Mouse (Mus musculus) left cerebral cortex, adult 2 months (tissue): ENCODE results near the gene Gm17190. TPM values are rescaled to one million over a fixed set of nuclear protein-coding genes. Genes with fewer than 3 reads are reported as not detected.
"Not testable (repeated sequence)": the region's sequence is repeated elsewhere in the genome, so short reads cannot be mapped to it uniquely, and the experiment has no call there.

Experiments
- DNase-seq, 2 experiments: peaks; one replicate each; pipeline ENCODE4 v3.0.0; 2021 to 2022; ENCODE audit warnings: low spot score in 2 of 2, mixed read lengths in 1 of 2; ENCODE audit errors: extremely low spot score in 1 of 2
- H3K27ac ChIP-seq: fragments of 200-600 bp; 2 replicates; pipeline ENCODE4 v1.8.1; 2022
- H3K4me3 ChIP-seq: fragments of 200-600 bp; 2 replicates; pipeline ENCODE4 v1.8.1; 2022
- CTCF ChIP-seq: fragments of 200-600 bp; IDR thresholded peaks from 2 replicates; pipeline ENCODE4 v1.8.1; 2022; ENCODE audit warnings: antibody characterized with exemption, mild to moderate bottlenecking, moderate library complexity
- intact Hi-C: fragments of 180-260 bp; cut with DNase I; formaldehyde crosslinking; loops from one replicate; pipeline ENCODE4 v1.15.1; 2025
- long read RNA-seq, 2 experiments: library from polyadenylated mRNA; stranded (forward); transcript quantifications; one replicate each; pipeline ENCODE4 v2.0.0; 2021; ENCODE audit warnings: borderline mapping rate in 2 of 2
- total RNA-seq, 2 experiments: library from RNA; stranded (reverse); gene quantifications; 2 replicates each; pipeline ENCODE4 v1.2.3; 2021

Gene Gm17190
- not detected for total RNA-seq
- long read RNA-seq, experiment 1, result 0 reads
- long read RNA-seq, experiment 2, result 0 reads

DNA sequence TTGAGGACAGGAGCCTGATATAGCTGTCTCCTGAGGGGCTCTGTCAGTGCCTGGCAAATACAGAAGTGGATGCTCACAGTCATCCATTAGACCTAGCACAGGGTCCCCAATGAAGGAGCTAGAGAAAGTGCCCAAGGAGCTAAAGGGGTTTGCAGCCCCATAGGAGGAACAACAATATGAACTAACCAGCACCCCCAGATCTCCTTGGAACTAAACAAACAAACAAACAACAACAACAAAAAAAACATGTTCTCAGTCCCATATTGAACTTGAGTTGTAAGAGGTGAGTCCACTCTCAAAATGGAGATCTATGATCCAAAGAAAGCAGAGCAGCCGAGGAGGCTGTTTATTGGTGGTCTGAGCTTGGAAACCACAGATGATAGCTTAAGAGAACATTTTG, at the start of gene Gm17190:
Gene Gm17190, plus strand, starts transcription at position 301 of the 400 bp plus-strand sequence.
- H3K27ac ChIP-seq, DNase-seq, H3K4me3 ChIP-seq, intact Hi-C loops: not testable (repeated sequence)

DNA sequence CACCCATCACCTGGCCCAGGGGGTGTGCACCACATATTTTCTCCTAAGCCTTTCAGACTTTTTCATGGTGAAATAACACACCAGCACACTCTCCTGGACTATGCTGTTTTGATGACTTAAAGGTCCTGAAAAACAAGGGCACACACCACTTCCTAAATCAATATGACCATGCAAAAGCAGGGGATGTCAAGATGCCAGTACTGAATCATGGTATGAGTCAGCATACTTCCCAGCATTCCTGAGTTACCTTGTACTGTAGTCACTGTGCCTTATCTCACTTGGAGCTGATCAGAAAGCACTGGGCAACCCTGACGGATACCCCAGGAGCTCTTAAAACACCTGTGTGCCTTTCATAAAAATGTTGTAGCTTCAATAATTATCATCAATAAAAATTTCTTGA, 42.3 kb upstream of the Gm17190 start:
- no peak for TF ChIP-seq CTCF
- no peak overlapping the region for H3K27ac ChIP-seq
- H3K4me3 ChIP-seq, result no peak overlapping the region
- no peak for DNase-seq
- intact Hi-C loops, result no loop called here

DNA sequence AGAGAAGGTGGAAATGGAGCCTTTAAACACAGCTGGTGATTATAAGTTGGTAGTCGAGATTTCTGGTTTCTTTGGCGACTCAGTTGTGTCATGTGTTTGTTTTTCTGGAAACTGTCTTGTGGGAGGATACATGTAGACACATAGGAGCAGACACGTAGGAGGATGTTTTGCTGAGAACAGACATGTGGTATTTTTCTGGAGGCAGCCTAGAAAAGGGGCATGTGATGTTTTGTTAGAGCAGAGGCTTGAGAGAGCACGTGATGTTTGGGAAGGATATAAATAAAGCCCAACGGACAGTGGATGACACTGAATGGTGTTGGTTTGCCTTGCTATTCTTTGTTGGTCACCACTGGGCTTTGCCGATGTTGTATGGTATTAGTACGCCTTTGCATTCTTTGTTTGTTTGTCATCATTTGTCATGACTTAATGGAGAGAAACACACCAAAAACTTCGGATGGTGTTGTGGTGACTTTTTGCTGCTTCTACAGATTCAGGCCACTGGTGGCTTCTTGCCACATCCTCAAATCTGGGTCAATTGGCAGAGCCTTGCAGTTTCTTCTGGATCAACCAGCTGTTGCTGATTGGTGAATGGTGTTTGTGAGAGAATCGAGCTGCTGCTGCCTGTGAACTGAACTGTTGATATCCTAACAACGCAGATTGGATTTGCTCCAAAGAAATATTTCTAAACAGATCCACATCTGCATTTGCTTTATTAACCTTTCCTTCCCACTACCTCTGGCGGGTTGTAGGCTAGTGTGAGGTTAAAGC, 41.4 kb upstream of the Gm17190 start:
- no peak for DNase-seq
- no peak for TF ChIP-seq CTCF
- intact Hi-C loops, result no loop called here
- no peak overlapping the region for H3K27ac ChIP-seq
- H3K4me3 ChIP-seq, result no peak overlapping the region

DNA sequence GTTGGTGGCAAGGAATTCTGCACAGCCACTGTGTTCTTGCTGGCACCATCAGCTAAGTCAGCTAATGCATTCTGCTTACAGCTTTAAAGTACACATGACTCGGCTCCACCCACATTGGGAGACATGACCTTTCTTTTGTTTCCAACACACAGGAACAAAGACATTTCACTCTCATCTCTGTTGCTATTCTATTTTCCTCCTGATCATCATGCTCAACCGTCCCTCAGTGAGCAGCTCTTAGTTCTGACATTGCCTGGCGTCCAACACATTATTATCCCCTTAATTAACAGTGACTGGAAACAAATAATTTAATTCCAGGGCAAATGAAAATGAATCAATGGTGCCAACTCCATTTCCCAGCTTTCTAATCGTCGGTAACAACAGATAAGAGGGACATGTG, 36.5 kb upstream of the Gm17190 start:
- no peak for DNase-seq
- intact Hi-C loops, result no loop called here
- Histone ChIP-seq H3K4me3 (no peak overlapping the region), H3K27ac (no peak overlapping the region)
- no peak for TF ChIP-seq CTCF

DNA sequence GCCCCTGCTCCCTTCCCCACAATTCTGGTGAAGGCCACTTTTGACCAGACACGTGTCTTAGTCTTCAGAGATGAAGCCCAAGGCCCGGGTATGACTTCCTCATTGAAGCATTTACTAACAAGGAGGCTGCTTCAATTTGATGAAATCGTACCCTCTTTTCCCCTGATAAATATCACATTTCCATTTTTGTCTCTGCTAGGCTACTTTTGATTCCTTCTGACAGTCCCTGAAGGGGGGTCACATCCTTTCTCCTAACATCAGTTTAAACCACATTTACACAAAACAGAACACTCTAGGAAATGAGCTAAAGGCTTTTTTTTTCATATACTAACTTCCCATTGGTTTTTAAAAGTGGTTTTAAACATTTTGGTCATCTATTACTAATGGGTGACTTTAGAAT, 29.1 kb upstream of the Gm17190 start:
- no peak for DNase-seq
- H3K4me3 ChIP-seq, result no peak overlapping the region
- no peak overlapping the region for H3K27ac ChIP-seq
- intact Hi-C loops, result no loop called here
- no peak for TF ChIP-seq CTCF

DNA sequence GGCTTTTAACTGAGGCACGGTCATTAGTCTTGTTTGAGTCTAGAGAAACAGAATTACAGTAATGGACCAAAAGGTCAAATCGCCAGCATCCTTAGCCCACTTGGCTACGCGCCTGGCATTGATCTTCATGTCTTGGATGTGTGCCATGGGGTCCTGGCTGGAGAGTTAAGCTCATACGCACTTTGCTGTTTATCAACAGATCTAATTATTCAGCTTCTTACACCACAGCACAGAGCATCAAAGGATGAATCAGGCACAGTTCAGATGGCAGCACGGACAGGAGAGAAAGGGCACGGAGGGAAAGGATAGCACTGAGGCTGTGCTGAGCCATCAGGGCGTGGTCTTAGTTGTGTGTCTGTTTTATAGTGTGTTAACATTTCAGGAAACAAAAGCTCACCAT, 8.3 kb upstream of the Gm17190 start:
- intact Hi-C loops, result no loop called here
- TF ChIP-seq CTCF, result no peak
- Histone ChIP-seq H3K4me3 (no peak overlapping the region), H3K27ac (no peak overlapping the region)
- DNase-seq, result no peak

DNA sequence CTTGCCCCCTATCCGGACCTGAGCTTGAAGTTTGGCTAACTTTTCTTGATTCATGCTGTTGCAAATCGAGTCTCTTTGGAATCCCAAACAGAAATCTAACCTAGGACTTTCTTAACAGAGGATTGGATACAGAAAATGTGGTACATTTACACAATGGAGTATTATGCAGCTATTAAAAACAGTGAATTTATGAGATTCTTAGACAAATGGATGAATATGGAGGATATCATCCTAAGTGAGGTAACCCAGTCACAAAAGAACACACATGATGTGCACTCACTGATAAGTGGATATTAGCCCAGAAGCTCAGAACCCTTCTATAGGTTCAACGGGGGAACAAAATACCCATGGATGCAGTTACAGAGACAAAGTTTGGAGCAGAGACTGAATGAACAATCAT, 578 bp upstream of the Gm17190 start, which contains the start of gene Gm20075:
Gene Gm20075, minus strand, starts transcription at position 101 of the 400 bp plus-strand sequence.
- H3K4me3 ChIP-seq, intact Hi-C loops, DNase-seq, H3K27ac ChIP-seq: not testable (repeated sequence)

DNA sequence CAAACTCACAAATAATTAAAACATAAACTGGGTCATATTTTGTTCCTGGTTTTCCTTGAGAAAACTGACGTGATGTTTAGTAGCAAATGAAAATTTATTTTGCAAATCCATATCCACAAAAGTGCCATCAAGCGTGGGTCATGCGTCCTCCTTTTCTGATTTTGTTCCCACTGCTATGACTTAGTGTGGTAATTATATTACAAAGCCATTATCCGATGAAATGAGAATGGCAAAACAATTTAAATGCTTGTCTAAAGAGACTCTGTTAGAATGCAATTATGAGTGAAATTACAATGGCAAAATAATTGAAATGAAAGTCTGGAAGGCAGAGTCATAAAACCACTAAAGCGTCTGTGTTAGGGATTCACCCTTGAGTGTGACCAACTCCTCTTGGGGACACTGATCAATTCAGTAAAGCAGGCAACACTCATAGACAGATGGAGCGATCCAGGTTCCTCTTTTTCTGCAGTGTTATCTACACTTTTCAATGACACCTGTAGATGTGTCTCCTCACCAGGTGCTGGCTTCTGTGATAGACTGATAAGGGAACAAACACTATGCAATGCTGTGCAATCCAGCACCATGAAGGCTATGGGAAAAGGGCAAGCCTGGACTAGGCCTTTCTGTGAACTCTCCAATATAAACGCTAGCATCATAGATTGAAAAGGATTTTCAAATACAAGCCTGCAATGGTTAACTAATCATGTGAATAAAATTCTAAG, 3.9 kb downstream of the Gm17190 start:
- no peak for DNase-seq
- no peak for TF ChIP-seq CTCF
- Histone ChIP-seq H3K4me3 (no peak overlapping the region), H3K27ac (no peak overlapping the region)
- intact Hi-C loops, result no loop called here

DNA sequence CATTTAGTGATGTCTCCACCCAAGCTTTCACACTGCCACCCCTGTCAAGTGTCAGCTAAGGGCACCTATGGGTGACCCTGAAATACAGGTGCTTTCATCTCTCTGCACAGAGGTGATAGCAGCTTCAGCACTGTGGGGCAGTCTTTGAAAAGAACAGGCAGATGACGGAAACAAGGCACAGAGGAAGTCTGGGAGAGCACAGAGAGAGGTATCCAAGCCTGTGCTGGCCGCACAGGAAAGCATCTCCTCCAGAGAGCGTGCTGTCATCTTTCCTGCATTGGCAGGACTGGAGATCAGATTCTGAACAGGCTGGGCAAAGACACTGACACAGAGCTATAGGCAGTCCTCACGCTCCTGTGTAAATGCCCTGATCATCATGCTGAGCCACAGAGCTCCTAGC, 9.1 kb downstream of the Gm17190 start:
- DNase-seq, result no peak
- TF ChIP-seq CTCF, result no peak
- Histone ChIP-seq H3K27ac (no peak overlapping the region), H3K4me3 (no peak overlapping the region)
- intact Hi-C loops, result no loop called here

DNA sequence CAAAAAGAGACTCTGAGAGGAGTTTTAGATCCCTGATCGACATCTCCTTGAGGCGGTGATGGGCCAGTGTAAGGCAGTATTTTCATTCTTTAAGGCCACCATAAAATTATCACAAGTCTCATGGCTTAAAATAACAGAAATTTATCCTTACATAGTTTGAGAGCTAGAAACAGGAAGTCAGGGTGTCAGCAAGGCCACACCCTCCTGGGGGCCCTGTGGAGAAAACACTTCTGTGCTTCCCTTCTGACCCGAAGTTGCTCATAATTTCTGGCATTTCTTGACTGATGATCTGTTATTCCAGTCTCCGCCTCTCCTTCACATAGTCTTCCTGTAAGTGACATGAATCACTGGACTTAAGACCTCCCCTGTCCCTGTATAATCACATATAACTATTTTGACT, 24.5 kb downstream of the Gm17190 start:
- TF ChIP-seq CTCF, result no peak

DNA sequence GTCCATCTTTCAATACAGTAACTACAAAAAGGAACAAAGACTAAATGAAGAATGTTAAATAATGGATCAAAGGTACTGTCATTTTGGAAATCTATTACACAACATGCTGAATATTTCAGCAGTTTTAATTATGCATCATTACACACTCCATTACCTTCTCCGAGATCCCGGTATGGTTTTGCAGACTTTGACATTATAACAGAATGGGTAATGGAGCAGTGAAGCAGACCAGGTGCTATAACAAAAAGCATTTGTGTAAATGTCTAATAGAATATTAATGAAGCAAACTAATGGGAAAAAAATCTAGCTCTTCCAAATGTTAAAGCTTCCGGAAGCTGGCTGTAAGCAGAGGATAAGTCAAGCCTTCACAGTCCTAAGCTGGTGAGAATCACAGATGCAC, 28.9 kb downstream of the Gm17190 start:
- Histone ChIP-seq H3K4me3 (no peak overlapping the region), H3K27ac (no peak overlapping the region)
- intact Hi-C loops, result no loop called here
- no peak for DNase-seq
- TF ChIP-seq CTCF, result no peak

More for the DNA sequence above, 24.5 kb downstream of the Gm17190 start:
- H3K4me3 ChIP-seq, result no peak overlapping the region
- intact Hi-C loops, result no loop called here
- no peak overlapping the region for H3K27ac ChIP-seq
- DNase-seq, result no peak

DNA sequence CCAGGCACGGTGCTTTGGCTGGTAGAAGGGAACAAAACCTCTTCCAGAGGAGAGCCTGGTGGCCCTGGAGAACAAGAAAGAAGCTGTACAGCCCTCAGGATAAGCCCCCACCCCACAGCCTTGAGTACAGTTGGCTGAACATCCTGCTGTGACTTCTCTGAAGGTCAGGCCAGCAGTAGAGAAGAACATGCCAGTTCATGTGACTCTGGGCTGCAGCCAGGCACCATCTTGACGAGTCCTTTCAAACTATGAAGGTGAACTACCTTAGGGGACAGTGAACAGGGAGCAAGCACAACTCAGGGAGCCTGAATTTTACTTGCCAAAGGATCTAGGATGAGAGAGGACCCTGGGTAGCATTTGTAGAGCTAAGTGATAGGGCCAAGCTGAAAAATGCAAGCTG, 30.9 kb downstream of the Gm17190 start:
- DNase-seq, result no peak
- no peak for TF ChIP-seq CTCF
- Histone ChIP-seq H3K4me3 (no peak overlapping the region), H3K27ac (no peak overlapping the region)
- intact Hi-C loops, result no loop called here

DNA sequence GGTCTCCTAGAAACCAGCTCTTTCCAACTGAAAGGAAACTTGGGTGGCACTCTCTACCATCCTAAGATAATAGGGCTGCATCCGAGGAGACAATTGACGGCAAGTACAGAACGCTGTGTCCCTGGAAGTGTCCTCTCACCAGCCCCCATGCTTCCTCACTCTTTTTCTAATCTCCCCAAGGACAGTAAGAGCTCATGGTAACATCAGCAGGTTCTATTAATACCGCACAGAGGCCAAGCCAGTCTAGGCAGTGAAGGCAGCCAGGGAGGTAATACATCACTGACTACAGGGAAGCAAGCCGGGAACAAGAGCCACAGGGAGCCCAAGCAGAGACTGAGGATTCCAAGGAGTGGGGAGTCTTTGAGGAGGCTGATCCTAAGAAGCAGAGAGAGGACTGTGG, 43.2 kb downstream of the Gm17190 start:
- no peak for TF ChIP-seq CTCF
- intact Hi-C loops, result no loop called here
- H3K27ac ChIP-seq, result no peak overlapping the region
- DNase-seq, result no peak
- no peak overlapping the region for H3K4me3 ChIP-seq
